Mouse (Mus musculus): ENCODE measurements around the gene Leng1.

Leng1 gene

GRCm38 (mm10) chr7:3692382-3692986 lies 26.8 kb upstream of the Leng1 start, which contains the start of gene Tsen34:
Gene Tsen34, plus strand, starts transcription at chr7:3692863.
- DNase-seq (ENCODE audit: inconsistent ontology term), result no peak

GRCm38 (mm10) chr7:3691919-3692318 lies 26.3 kb upstream of the Leng1 start:
- no peak for DNase-seq (ENCODE audit: inconsistent ontology term)

DNA sequence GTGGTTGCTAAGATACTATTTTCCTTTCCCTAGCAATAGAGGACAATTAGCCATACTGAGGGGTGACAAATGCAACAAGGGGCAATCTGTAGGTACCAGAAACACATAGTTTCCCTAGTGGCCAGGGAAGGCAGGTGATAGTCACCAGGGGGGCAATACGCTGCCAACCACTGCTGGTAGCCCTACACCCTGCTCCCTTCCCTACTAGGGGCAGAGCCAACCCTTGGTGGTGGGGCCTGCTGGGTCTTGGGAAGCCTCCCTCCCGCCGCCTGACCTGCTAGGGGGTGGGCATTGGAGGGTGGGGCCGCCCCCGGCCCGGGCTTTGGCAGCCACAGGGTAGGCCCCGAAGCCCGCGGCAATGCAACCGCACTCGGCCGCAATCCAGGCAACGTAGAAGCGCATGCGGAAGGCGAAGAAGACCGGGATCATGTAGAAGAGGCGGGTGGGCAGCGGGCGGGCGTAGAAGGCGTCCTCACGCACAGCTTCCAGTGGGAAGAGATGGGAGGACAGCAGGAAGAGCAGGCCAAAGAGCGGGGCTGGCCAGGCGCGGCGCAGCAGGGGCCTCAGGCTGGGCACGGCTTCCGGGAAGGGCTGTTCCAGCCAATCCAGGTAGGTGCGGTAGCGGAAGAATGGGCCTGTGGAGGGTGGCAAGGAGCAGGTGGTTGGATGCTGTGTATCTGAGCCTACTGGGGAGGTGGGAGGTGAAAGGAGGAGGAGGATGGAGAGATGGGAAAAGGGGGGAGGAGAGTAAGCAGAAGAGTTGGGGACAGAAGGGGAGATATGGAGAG lies 20.0 kb upstream of the Leng1 start:
- no peak for DNase-seq (ENCODE audit: inconsistent ontology term)

- DNase-seq (ENCODE audit: inconsistent ontology term), result no peak
These were observed 19.1 kb upstream of the Leng1 start for GRCm38 (mm10) chr7:3684698-3685097.

DNA sequence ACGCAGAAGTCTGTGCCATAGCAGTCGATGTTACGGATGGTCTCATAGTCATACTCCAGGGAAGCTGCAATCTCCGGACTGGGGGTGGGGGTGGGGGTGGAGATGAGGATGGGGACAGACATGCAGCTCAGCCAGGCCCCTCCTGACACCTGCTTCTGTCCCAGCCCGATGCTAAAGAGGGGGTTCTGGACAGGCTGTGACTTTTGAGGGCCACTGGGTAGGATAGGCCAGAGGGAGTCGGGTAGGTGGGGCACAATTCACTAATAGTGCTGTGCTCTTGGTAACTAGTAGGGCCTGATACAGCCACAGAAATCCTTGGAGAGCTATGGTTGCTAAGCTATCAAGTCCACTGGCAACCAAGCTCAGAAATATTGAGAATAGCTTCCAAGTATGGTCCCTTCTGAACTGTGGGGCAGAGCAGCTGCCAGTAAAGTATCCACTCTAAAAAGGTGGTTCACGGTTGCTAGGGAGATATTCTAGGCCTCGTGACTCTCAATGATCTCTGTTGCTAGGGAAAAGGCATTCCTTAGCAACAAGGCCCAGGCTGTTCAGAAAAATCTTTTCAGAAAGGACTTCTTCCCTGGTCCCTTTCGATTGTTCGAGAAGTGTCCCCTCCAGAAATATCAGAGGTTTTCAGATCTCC lies 18.4 kb upstream of the Leng1 start:
- DNase-seq (ENCODE audit: inconsistent ontology term), result no peak

GRCm38 (mm10) chr7:3677342-3677741 lies 11.7 kb upstream of the Leng1 start, which contains the start of gene Tmc4:
Gene Tmc4, minus strand, starts transcription at chr7:3677553.
- no peak for DNase-seq (ENCODE audit: inconsistent ontology term)

GRCm38 (mm10) chr7:3676371-3676770 lies 10.7 kb upstream of the Leng1 start:
- no peak for DNase-seq (ENCODE audit: inconsistent ontology term)

DNA sequence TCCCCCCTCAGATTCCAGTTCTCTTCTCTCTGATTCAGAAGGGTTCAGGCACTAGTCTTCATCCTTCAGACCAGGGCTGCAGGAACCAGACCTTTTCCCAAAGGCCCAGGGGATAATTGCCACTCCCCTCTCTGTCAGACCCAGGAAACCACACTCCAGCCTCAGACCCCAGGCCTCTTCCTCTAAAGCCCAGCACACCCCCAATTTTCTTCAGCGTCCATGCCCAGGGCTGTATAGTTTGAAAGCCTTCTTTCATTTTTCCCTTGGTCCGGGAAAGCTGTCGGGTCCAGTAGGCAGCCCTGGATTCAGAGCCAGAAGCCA lies 9.5 kb upstream of the Leng1 start:
- no peak for DNase-seq (ENCODE audit: inconsistent ontology term)

- peak; percentile 36 for DNase-seq (ENCODE audit: inconsistent ontology term)
These were observed 9.0 kb upstream of the Leng1 start for GRCm38 (mm10) chr7:3674507-3675227.

GRCm38 (mm10) chr7:3666921-3667391 lies 1.3 kb upstream of the Leng1 start:
- DNase-seq (ENCODE audit: inconsistent ontology term), result no peak

DNA sequence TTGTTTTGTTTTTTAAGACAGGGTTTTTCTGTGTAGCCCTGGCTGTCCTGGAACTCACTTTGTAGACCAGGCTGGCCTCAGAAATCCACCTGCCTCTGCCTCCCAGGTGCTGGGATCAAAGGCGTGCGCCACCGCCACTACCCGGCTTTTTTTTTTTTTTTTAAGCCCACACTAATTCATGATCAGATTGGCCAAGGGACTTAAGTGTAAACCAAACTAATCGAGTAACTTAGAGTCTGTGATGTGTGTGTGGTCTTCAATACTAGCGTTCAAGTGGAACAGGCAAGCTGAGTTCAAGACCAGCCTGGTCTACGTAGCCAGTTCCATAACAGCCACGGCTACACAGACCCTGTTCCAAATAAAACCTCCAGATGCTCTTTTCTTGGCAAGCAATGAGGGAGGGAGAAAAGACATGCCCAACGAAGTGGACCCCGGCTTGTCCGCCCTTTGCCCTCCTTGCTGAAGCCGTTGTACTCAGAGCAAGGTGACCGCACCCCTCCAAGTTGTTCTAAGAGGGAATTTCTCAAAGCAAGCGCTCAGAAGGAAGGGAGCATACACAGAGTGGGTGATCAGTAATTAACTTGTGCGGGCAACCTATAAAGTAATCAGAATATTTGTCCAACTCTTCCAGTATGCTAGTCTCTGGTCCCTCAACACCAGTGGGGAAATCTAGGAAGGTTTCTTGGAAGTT lies 971 bp downstream of the Leng1 start:
- no peak for DNase-seq (ENCODE audit: inconsistent ontology term)

DNA sequence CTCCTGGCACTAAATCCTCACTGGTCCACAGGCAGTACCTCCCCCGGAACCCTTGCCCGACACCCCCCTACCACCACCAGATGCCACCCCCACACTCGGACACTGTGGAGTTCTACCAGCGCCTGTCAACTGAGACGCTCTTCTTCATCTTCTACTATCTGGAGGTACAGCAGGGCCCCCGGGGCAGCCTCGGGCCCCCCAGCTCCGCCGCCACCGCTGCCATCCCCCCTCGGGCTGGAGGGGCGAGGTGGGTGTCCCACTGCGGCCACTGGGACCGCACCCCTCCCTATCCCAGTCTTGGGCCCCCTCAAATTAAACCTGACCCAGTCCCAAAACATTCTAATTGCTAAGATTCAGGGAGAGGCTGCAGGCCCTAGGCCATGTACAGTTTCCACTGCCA lies 7.1 kb downstream of the Leng1 start:
- no peak for DNase-seq (ENCODE audit: inconsistent ontology term)

- no peak for DNase-seq (ENCODE audit: inconsistent ontology term)
These were observed 8.7 kb downstream of the Leng1 start for GRCm38 (mm10) chr7:3656966-3657365.

DNA sequence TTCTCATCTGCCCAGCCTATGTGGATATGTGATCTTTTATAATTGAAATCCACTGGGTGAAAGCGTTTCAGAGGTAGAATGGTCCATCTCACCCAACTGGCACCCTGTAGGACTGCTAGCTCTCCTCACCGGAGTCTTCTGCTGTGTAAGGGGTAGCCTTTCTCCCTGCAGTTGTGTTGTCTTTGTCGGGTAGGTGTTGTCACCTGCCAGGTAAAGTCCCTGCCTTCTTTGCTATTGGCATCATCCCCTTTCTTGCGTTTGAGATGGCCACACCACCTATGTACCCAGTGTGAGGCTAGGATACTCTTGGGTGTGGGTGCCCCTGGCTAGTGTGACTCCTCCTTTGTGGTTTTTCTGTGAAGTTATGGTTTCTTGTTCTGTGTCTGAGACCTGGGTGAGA lies 19.0 kb downstream of the Leng1 start:
- DNase-seq (ENCODE audit: inconsistent ontology term), result no peak

DNA sequence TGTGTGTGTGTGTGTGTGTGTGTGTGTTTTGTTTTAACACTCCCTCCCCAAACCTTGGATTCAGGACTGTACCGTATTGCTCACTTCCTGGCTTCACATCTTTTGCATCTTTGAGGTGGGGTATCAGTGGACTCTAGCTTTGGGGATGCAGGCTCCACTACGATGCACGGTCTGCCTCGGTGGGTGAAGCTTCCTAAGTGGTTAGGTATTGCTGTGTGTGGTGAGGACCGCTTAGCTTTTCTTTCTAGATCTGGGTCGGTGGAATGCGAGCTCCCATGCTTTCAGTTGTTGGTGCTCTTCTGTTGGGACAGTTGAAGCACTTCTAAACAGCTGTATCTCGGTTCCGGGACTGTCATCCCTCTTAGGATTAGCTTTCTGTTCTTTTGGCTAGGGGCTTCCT lies 19.5 kb downstream of the Leng1 start:
- DNase-seq (ENCODE audit: inconsistent ontology term), result peak; percentile 31

DNA sequence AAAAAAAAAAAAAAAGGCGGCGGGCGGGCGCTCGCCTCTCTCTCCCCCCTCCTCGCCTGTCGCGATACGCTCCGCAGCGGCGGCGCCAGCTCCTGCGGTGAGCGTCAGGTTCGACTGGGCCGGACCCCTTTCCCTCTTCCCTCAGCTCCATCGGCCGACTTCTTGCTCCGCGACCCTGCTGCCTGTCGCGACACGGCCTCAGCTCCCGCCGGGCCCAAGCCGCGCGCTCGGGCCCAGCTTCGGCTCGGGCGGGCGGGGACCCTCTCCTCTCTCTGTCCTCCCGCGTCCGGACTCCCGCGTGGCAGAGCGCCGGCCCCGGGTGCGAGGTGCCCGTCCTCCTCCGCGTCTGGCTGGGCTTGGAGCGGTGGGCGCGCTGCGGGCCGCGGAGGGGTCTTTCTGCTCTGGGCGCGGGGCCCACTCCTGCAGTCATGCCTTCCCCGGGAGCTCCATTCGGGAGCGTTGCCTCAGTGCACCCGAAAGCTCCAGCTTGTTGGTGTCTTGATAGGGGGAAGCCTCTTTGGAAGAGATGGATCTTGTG lies 20.1 kb downstream of the Leng1 start:
- no peak for DNase-seq (ENCODE audit: inconsistent ontology term)

DNA sequence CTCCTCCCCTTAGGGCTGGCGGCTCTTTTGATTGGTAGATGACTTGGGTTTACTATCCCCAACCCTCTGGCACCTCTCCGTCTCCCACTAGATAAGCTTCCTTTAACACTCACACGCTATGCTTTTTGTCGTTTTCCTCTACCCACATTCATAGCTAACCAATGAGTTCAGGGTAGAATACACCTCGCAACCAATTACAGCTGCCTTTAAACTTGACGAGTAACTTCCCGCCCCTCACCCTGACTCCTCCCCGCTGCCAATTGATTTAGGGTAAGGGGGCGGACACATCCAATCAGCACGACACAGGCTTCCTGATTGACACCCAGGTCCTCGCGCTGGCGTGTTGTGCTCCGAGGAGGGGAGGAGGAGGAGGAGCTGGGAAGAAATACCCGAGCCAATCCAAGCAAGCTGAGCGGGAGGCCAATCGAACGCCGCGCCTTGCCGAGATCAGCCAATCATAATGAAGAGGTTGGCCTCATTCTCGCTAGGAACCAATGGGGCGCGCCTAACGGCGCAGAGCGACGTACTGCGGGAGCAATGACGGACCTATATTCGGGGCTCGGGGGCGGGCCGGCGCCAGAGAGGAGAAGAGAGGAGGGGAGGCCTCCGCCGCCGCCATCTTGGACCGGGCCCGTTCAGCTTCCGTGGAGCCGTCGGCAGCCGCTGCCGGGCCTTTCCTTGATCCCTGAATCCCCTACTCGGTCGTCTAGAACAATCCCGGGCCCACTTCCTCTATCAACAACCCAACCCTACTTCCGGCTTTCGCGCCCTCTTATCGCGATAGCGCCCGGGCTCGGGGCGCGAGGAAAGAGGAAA lies 20.8 kb downstream of the Leng1 start, which contains the start of gene Cnot3:
Cnot3 (plus strand) TSS at position 597 of the 816 bp plus-strand sequence.
- DNase-seq (ENCODE audit: inconsistent ontology term), result peak; percentile 100

DNA sequence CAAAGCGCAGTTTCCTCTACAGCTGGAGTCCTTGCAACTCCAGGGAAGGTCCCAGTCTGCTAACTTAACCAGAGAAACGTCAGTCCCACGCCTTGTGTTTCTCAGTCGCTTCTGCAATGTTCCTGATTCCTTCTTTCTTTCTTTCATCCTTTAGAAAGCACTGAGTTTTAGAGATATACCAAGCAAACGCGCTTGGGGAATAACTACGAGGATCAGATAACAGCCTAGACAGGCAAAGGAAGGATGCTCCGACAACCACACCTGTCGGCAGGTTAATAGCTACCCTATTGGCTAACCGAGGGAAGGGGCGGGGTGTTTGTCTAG lies 21.3 kb downstream of the Leng1 start:
- DNase-seq (ENCODE audit: inconsistent ontology term), result no peak

DNA sequence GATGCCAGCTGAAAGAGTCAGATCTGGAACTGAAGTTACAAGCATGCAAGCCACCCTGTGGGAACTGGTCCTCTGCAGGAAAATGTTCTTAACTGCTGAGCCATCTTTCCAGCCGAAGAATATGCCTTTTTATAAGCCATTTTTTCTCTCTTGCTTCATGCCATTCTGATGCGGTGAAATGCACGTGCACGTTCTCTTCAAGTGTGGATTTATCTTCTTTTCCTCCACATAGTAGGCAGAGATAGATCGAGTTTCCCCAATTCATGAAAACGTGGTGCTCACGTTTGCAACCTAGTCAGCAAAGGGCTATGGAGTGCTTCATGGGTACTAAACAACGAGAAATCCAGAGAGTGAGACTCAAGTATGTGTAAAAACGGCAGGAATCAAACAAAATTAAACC lies 21.8 kb downstream of the Leng1 start:
- DNase-seq (ENCODE audit: inconsistent ontology term), result peak; percentile 17

DNA sequence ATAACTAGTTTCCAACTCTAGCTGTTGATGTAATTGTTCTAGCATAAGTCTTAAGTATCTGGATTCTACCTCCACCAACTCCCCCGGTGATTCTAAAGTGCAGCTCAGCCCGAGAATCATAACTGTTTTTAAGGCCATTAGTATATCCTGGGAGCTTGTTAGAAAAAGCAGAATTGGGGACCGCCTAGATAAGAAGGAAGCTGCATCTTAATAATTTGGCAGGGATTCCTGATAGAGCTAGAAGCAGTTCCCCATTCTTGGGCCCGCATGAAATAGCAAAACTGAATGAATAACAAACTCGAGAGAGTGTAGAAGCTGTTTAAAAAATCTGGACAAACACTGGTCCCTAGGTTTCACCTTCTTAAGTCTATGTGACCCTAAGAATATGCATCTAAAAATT lies 22.2 kb downstream of the Leng1 start:
- no peak for DNase-seq (ENCODE audit: inconsistent ontology term)

GRCm38 (mm10) chr7:3630478-3630815 lies 35.2 kb downstream of the Leng1 start:
- no peak for DNase-seq (ENCODE audit: inconsistent ontology term)
